Mouse (Mus musculus) urinary bladder, postnatal 10 days (tissue): ENCODE measurements around the gene Cables2.

Experiments
- DNase-seq: peaks from one replicate; pipeline ENCODE4 v3.0.0; 2022; ENCODE audit warnings: low spot score

Gene Cables2

GRCm38 (mm10) chr2:180273394-180274244, at the start of gene Cables2:
Gene Cables2 (minus strand): TSS chr2:180273496.
- peak; percentile 68 for DNase-seq

GRCm38 (mm10) chr2:180322674-180323355, 49.5 kb upstream of the Cables2 start:
- DNase-seq = no peak

GRCm38 (mm10) chr2:180320216-180320615, 46.9 kb upstream of the Cables2 start:
- no peak for DNase-seq

- no peak for DNase-seq
Observed at GRCm38 (mm10) chr2:180317591-180317990, 44.3 kb upstream of the Cables2 start.

GRCm38 (mm10) chr2:180314292-180314691, 41.0 kb upstream of the Cables2 start:
- DNase-seq = no peak

GRCm38 (mm10) chr2:180311147-180311546, 37.9 kb upstream of the Cables2 start:
- no peak for DNase-seq

GRCm38 (mm10) chr2:180307680-180308079, 34.4 kb upstream of the Cables2 start:
- DNase-seq = no peak

GRCm38 (mm10) chr2:180306423-180307168, 33.3 kb upstream of the Cables2 start:
- DNase-seq = peak; percentile 26

GRCm38 (mm10) chr2:180306009-180306408, 32.7 kb upstream of the Cables2 start:
- no peak for DNase-seq

- DNase-seq = no peak
Observed at GRCm38 (mm10) chr2:180305490-180305889, 32.2 kb upstream of the Cables2 start.

GRCm38 (mm10) chr2:180304554-180304953, 31.3 kb upstream of the Cables2 start:
- DNase-seq = no peak

- no peak for DNase-seq
Observed at GRCm38 (mm10) chr2:180303468-180303867, 30.2 kb upstream of the Cables2 start.

- DNase-seq = no peak
Observed at GRCm38 (mm10) chr2:180302201-180302600, 28.9 kb upstream of the Cables2 start.

- DNase-seq = no peak
Observed at GRCm38 (mm10) chr2:180300771-180301170, 27.5 kb upstream of the Cables2 start.

- no peak for DNase-seq
Observed at GRCm38 (mm10) chr2:180300252-180300651, 27.0 kb upstream of the Cables2 start.

GRCm38 (mm10) chr2:180292906-180293305, 19.6 kb upstream of the Cables2 start:
- no peak for DNase-seq

- no peak for DNase-seq
Observed at GRCm38 (mm10) chr2:180292026-180292425, 18.7 kb upstream of the Cables2 start.

GRCm38 (mm10) chr2:180291566-180291965, 18.3 kb upstream of the Cables2 start:
- DNase-seq = no peak

- DNase-seq = no peak
Observed at GRCm38 (mm10) chr2:180290503-180290902, 17.2 kb upstream of the Cables2 start.

- DNase-seq = peak; percentile 27
Observed at GRCm38 (mm10) chr2:180289440-180290108, 16.3 kb upstream of the Cables2 start, which contains the start of gene Rbbp8nl. Gene Rbbp8nl (minus strand): TSS chr2:180289879.

GRCm38 (mm10) chr2:180288966-180289365, 15.7 kb upstream of the Cables2 start:
- no peak for DNase-seq

GRCm38 (mm10) chr2:180279321-180279720, 6.0 kb upstream of the Cables2 start:
- no peak for DNase-seq
